Mouse (Mus musculus) thymus, adult 2 months (tissue): ENCODE measurements around the gene Phrf1.

Source experiments
- CTCF ChIP-seq: fragments of 200-500 bp; IDR thresholded peaks from 2 replicates; pipeline ENCODE4 v1.5.1; 2012; ENCODE audit warnings: mild to moderate bottlenecking, control low read depth, low read length, moderate library complexity, borderline replicate concordance; ENCODE audit not compliant: control insufficient read depth, poor library complexity, insufficient read depth; ENCODE audit errors: extremely low read depth
- POLR2A ChIP-seq: fragments of 200-500 bp; IDR thresholded peaks from 2 replicates; pipeline ENCODE4 v1.6.1; 2012; ENCODE audit warnings: mild to moderate bottlenecking, low read length, control low read depth, moderate library complexity; ENCODE audit not compliant: control insufficient read depth, poor library complexity, insufficient read depth; ENCODE audit errors: extremely low read depth

DNA sequence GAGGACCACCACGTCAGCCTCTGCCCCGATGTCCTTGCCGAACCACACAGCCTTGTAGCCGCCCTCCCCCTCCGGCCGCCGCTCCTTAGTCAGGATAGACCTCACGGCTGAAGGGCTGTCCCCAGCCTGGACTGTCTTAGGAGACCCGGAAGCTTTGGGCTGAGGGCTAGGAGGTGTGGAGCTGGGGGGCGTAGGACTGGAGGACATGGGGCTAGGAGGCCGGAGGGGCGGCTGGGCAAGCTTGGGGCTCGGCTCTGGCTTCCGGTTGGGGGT is 40.6 kb downstream of the Phrf1 start:
- TF ChIP-seq CTCF (no peak), POLR2A (no peak)
